Mouse (Mus musculus): ENCODE results near the gene Cic.
"Not testable (repeated sequence)": the region's sequence is repeated elsewhere in the genome, so short reads cannot be mapped to it uniquely, and the experiment has no call there.

GRCm38 (mm10) chr7:25325431-25325830 is 57.9 kb downstream of the Cic start:
- not testable (repeated sequence) for TF ChIP-seq CTCF (IDR thresholded peaks at IDR 0.05; ENCODE audit: insufficient read depth, low read length); POLR2A (IDR thresholded peaks at IDR 0.05; ENCODE audit: borderline replicate concordance, extremely low read depth, low read depth, low read length)

Measured in lung, adult 2 months (tissue).